Mouse (Mus musculus): ENCODE results near the gene Serbp1.

The Serbp1 gene

GRCm38 (mm10) chr6:67301230-67301629, 63.3 kb downstream of the Serbp1 start:
- DNase-seq (ENCODE audit: low read depth, low spot score), result no peak

GRCm38 (mm10) chr6:67302471-67302870, 64.5 kb downstream of the Serbp1 start:
- DNase-seq (ENCODE audit: low read depth, low spot score), result no peak

GRCm38 (mm10) chr6:67303210-67303609, 65.2 kb downstream of the Serbp1 start:
- DNase-seq (ENCODE audit: low read depth, low spot score), result no peak

GRCm38 (mm10) chr6:67308994-67309393, 71.0 kb downstream of the Serbp1 start:
- DNase-seq (ENCODE audit: low read depth, low spot score), result no peak

GRCm38 (mm10) chr6:67309752-67310151, 71.8 kb downstream of the Serbp1 start:
- no peak for DNase-seq (ENCODE audit: low read depth, low spot score)

- DNase-seq (ENCODE audit: low read depth, low spot score), result no peak
These were observed 76.7 kb downstream of the Serbp1 start for GRCm38 (mm10) chr6:67314697-67315096.

GRCm38 (mm10) chr6:67317068-67317467, 79.1 kb downstream of the Serbp1 start:
- DNase-seq (ENCODE audit: low read depth, low spot score), result no peak

- DNase-seq (ENCODE audit: low read depth, low spot score), result no peak
These were observed 79.9 kb downstream of the Serbp1 start for GRCm38 (mm10) chr6:67317827-67318338.

GRCm38 (mm10) chr6:67318451-67318850, 80.5 kb downstream of the Serbp1 start:
- DNase-seq (ENCODE audit: low read depth, low spot score), result no peak

- no peak for DNase-seq (ENCODE audit: low read depth, low spot score)
These were observed 85.8 kb downstream of the Serbp1 start for GRCm38 (mm10) chr6:67323788-67324187.

GRCm38 (mm10) chr6:67337943-67338342, 100.0 kb downstream of the Serbp1 start:
- DNase-seq (ENCODE audit: low read depth, low spot score), result no peak

- no peak for DNase-seq (ENCODE audit: low read depth, low spot score)
These were observed 101.5 kb downstream of the Serbp1 start for GRCm38 (mm10) chr6:67339494-67339893.

Measured in retina, adult 2 months (tissue).